Mouse (Mus musculus): Measurements from ENCODE around the gene Pcsk5. TPM values are rescaled to one million over a fixed set of nuclear protein-coding genes. Genes with fewer than 3 reads are reported as not detected.

The Pcsk5 gene
- polyA plus RNA-seq, 1 experiment from 2014 or later = 13.5 TPM

DNA sequence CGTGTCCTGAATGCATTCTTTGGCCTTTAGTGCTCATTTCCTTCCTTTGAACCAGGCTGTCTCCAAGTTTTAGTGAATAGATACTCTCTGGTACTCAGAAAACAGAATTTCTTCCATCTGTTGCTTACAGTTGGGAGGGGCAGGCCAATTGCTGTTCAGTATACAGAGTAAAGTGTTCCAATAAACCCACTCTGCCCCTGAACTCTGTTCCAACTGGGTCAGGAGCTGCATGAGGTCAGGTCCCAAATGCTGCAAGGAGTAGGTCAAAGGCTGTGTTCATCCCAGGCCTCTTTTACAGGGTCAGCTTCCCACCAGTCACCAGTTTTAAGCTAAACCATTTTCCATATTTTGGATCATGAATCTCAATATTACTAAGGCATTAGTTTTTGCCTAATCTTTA lies 63.4 kb downstream of the Pcsk5 start:
- Histone ChIP-seq H3K4me3 (ENCODE audit: low read depth, low read length) (no peak overlapping the region), H3K36me3 (ENCODE audit: control insufficient read depth, insufficient read depth, low read length) (no peaks in the 10 kb centered on the region), H3K4me2 (ENCODE audit: low read depth, low read length, severe bottlenecking) (no peak overlapping the region), H3K27ac (ENCODE audit: low read depth, low read length) (no peak overlapping the region), H3K9me3 (ENCODE audit: control insufficient read depth, low read length) (no peaks in the 10 kb centered on the region), H3K27me3 (ENCODE audit: control insufficient read depth, insufficient read depth, low read length) (no peaks in the 10 kb centered on the region), H3K9ac (ENCODE audit: low read length) (no peak overlapping the region), H3K4me1 (replicated peaks; ENCODE audit: control insufficient read depth, insufficient read depth, low read length) (no peaks in the 10 kb centered on the region)
- WGBS = 89% methylated on average over 1 of the region's 1 CpGs
- DNase-seq (ENCODE audit: low spot score) (no peak), ATAC-seq (replicated peaks; ENCODE audit: low FRiP score) (no peak)

- 82% methylated on average over 5 of the region's 5 CpGs for WGBS
- H3K27ac ChIP-seq (ENCODE audit: low read depth, low read length) = no peak overlapping the region
- no peaks in the 10 kb centered on the region for H3K36me3 ChIP-seq (ENCODE audit: control insufficient read depth, insufficient read depth, low read length)
- H3K9ac ChIP-seq (ENCODE audit: low read length) = no peak overlapping the region
- no peak overlapping the region for H3K4me2 ChIP-seq (ENCODE audit: low read depth, low read length, severe bottlenecking)
- H3K4me3 ChIP-seq (ENCODE audit: low read depth, low read length) = no peak overlapping the region
- H3K27me3 ChIP-seq (ENCODE audit: control insufficient read depth, insufficient read depth, low read length) = no peaks in the 10 kb centered on the region
- DNase-seq (ENCODE audit: low spot score) (no peak), ATAC-seq (replicated peaks; ENCODE audit: low FRiP score) (no peak)
- H3K9me3 ChIP-seq (ENCODE audit: control insufficient read depth, low read length) = no peaks in the 10 kb centered on the region
- H3K4me1 ChIP-seq (replicated peaks; ENCODE audit: control insufficient read depth, insufficient read depth, low read length) = no peaks in the 10 kb centered on the region
These were observed 67.6 kb downstream of the Pcsk5 start for GRCm38 (mm10) chr19:17769610-17770399.

- DNase-seq (ENCODE audit: low spot score) (no peak), ATAC-seq (replicated peaks; ENCODE audit: low FRiP score) (no peak)
- no peak overlapping the region for H3K9ac ChIP-seq (ENCODE audit: low read length)
- H3K27me3 ChIP-seq (ENCODE audit: control insufficient read depth, insufficient read depth, low read length) = no peaks in the 10 kb centered on the region
- no peak overlapping the region for H3K4me2 ChIP-seq (ENCODE audit: low read depth, low read length, severe bottlenecking)
- no peaks in the 10 kb centered on the region for H3K4me1 ChIP-seq (replicated peaks; ENCODE audit: control insufficient read depth, insufficient read depth, low read length)
- no peaks in the 10 kb centered on the region for H3K36me3 ChIP-seq (ENCODE audit: control insufficient read depth, insufficient read depth, low read length)
- no peak overlapping the region for H3K27ac ChIP-seq (ENCODE audit: low read depth, low read length)
- no peaks in the 10 kb centered on the region for H3K9me3 ChIP-seq (ENCODE audit: control insufficient read depth, low read length)
- 89% methylated on average over 2 of the region's 2 CpGs for WGBS
- H3K4me3 ChIP-seq (ENCODE audit: low read depth, low read length) = no peak overlapping the region
These were observed 72.4 kb downstream of the Pcsk5 start for GRCm38 (mm10) chr19:17765001-17765400.

- Histone ChIP-seq H3K9me3 (ENCODE audit: control insufficient read depth, low read length) (no peaks in the 10 kb centered on the region), H3K4me2 (ENCODE audit: low read depth, low read length, severe bottlenecking) (no peak overlapping the region), H3K27ac (ENCODE audit: low read depth, low read length) (no peak overlapping the region), H3K4me1 (replicated peaks; ENCODE audit: control insufficient read depth, insufficient read depth, low read length) (no peaks in the 10 kb centered on the region), H3K36me3 (ENCODE audit: control insufficient read depth, insufficient read depth, low read length) (no peaks in the 10 kb centered on the region), H3K27me3 (ENCODE audit: control insufficient read depth, insufficient read depth, low read length) (no peaks in the 10 kb centered on the region), H3K9ac (ENCODE audit: low read length) (no peak overlapping the region), H3K4me3 (ENCODE audit: low read depth, low read length) (no peak overlapping the region)
- DNase-seq (ENCODE audit: low spot score) = no peak
- ATAC-seq (replicated peaks; ENCODE audit: low FRiP score) = no peak
These were observed 74.7 kb downstream of the Pcsk5 start for GRCm38 (mm10) chr19:17762740-17763139.

DNA sequence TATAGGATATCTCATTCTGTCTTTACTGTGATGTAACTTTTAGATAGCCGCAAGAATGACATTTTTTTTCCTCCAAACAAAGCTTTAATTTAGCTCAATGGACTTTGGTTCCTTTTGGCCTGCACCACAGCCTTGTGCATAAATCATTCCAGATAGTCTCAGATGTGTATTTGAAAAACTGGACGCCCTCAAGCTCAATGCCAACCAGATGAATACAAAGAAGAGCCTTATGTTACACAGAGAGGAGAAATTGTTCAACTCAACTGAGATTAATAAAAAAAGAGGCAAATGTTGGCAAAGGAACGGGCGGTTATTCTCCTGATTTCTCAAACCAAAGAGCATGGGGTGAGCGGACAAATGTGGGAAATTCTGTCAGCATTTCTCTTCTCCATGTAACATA lies 75.8 kb downstream of the Pcsk5 start:
- Histone ChIP-seq H3K27me3 (ENCODE audit: control insufficient read depth, insufficient read depth, low read length) (no peaks in the 10 kb centered on the region), H3K4me1 (replicated peaks; ENCODE audit: control insufficient read depth, insufficient read depth, low read length) (no peaks in the 10 kb centered on the region), H3K27ac (ENCODE audit: low read depth, low read length) (no peak overlapping the region), H3K9ac (ENCODE audit: low read length) (no peak overlapping the region), H3K9me3 (ENCODE audit: control insufficient read depth, low read length) (no peaks in the 10 kb centered on the region), H3K4me3 (ENCODE audit: low read depth, low read length) (no peak overlapping the region), H3K36me3 (ENCODE audit: control insufficient read depth, insufficient read depth, low read length) (no peaks in the 10 kb centered on the region), H3K4me2 (ENCODE audit: low read depth, low read length, severe bottlenecking) (no peak overlapping the region)
- DNase-seq (ENCODE audit: low spot score) (no peak), ATAC-seq (replicated peaks; ENCODE audit: low FRiP score) (no peak)
- WGBS = 80% methylated on average over 5 of the region's 5 CpGs

DNA sequence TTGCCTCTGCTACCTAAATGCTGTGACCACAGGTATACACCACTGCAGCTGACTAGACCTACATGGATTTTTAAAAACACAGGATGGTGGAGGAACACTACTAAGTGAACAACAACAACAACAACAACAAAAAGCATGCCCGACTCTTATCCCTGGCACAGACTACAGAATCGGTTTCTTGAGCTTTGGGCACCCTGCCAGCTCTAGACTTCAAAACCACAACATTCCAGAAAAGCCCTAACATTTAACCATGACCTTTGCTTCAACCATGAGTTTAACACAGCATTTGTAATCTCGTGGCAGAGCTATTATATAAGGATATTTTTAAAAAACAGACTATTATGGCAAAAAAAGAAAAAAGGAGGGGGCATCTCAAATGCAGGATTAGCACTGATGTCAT lies 84.6 kb downstream of the Pcsk5 start:
- DNase-seq (ENCODE audit: low spot score) (no peak), ATAC-seq (replicated peaks; ENCODE audit: low FRiP score) (no peak)
- H3K9me3 ChIP-seq (ENCODE audit: control insufficient read depth, low read length) = no peaks in the 10 kb centered on the region
- 80% methylated on average over 3 of the region's 3 CpGs for WGBS
- H3K27me3 ChIP-seq (ENCODE audit: control insufficient read depth, insufficient read depth, low read length) = no peaks in the 10 kb centered on the region
- H3K27ac ChIP-seq (ENCODE audit: low read depth, low read length) = no peak overlapping the region
- no peak overlapping the region for H3K4me3 ChIP-seq (ENCODE audit: low read depth, low read length)
- no peaks in the 10 kb centered on the region for H3K36me3 ChIP-seq (ENCODE audit: control insufficient read depth, insufficient read depth, low read length)
- no peak overlapping the region for H3K9ac ChIP-seq (ENCODE audit: low read length)
- no peaks in the 10 kb centered on the region for H3K4me1 ChIP-seq (replicated peaks; ENCODE audit: control insufficient read depth, insufficient read depth, low read length)
- no peak overlapping the region for H3K4me2 ChIP-seq (ENCODE audit: low read depth, low read length, severe bottlenecking)

GRCm38 (mm10) chr19:17748331-17748730 lies 89.1 kb downstream of the Pcsk5 start:
- Histone ChIP-seq H3K4me3 (ENCODE audit: low read depth, low read length) (no peak overlapping the region), H3K9me3 (ENCODE audit: control insufficient read depth, low read length) (no peaks in the 10 kb centered on the region), H3K4me2 (ENCODE audit: low read depth, low read length, severe bottlenecking) (no peak overlapping the region), H3K27me3 (ENCODE audit: control insufficient read depth, insufficient read depth, low read length) (no peaks in the 10 kb centered on the region), H3K4me1 (replicated peaks; ENCODE audit: control insufficient read depth, insufficient read depth, low read length) (no peaks in the 10 kb centered on the region), H3K9ac (ENCODE audit: low read length) (no peak overlapping the region), H3K36me3 (ENCODE audit: control insufficient read depth, insufficient read depth, low read length) (no peaks in the 10 kb centered on the region), H3K27ac (ENCODE audit: low read depth, low read length) (no peak overlapping the region)
- WGBS = 92% methylated on average over 3 of the region's 3 CpGs
- ATAC-seq (replicated peaks; ENCODE audit: low FRiP score) = no peak
- no peak for DNase-seq (ENCODE audit: low spot score)

DNA sequence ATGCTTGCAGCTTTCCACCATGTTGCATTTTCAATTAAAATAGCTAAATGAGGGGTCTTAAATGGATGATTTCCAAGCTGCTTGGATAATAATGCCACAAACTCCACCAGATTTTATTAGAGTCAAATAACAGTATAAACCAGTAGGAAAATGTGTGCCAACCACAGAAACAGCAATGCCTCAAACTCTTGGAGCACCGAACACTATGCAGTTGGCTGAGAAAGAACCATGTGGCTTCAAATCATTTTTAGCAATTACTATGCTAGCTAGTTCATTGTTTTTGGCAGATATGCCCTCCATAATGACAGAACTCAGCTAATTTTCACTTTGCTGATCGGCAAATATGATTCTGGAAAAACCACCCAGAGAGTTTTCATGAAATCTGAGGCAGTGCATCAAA lies 92.1 kb downstream of the Pcsk5 start:
- no peak for ATAC-seq (replicated peaks; ENCODE audit: low FRiP score)
- WGBS = 90% methylated on average over 2 of the region's 2 CpGs
- H3K27ac ChIP-seq (ENCODE audit: low read depth, low read length) = no peak overlapping the region
- no peaks in the 10 kb centered on the region for H3K9me3 ChIP-seq (ENCODE audit: control insufficient read depth, low read length)
- H3K4me3 ChIP-seq (ENCODE audit: low read depth, low read length) = no peak overlapping the region
- no peak overlapping the region for H3K9ac ChIP-seq (ENCODE audit: low read length)
- H3K4me2 ChIP-seq (ENCODE audit: low read depth, low read length, severe bottlenecking) = no peak overlapping the region
- DNase-seq (ENCODE audit: low spot score) = no peak
- no peaks in the 10 kb centered on the region for H3K4me1 ChIP-seq (replicated peaks; ENCODE audit: control insufficient read depth, insufficient read depth, low read length)
- H3K27me3 ChIP-seq (ENCODE audit: control insufficient read depth, insufficient read depth, low read length) = no peaks in the 10 kb centered on the region
- no peaks in the 10 kb centered on the region for H3K36me3 ChIP-seq (ENCODE audit: control insufficient read depth, insufficient read depth, low read length)

DNA sequence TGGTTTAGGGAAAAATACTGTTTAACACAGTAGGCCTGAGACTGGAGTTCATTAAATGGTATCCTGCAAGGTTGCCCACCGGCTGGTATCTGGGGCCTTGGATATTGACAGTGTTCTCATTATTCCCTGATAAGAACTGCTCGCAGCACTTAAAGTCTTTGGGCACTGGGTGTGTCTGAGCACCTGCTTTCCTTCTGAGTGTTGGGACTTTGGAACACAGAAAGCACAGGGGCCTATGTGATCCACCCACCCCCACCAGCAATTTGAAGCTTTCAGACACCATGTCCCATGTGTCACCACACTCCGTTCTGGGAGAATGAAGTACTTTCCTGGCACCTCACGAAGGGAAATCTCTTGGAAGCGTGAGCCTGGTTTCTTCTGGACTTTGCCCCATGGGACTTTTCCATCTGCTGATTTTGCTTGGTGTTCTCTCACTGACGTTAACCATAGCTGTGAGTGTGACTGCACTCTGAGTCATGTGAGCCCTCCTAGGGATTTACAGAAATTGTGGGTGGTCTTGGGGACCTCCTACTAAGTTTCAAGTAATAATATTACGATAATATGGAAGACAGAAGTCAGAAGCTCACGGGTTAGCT lies 92.9 kb downstream of the Pcsk5 start:
- H3K27me3 ChIP-seq (ENCODE audit: control insufficient read depth, insufficient read depth, low read length) = no peaks in the 10 kb centered on the region
- H3K9ac ChIP-seq (ENCODE audit: low read length) = no peak overlapping the region
- no peaks in the 10 kb centered on the region for H3K4me1 ChIP-seq (replicated peaks; ENCODE audit: control insufficient read depth, insufficient read depth, low read length)
- no peaks in the 10 kb centered on the region for H3K9me3 ChIP-seq (ENCODE audit: control insufficient read depth, low read length)
- no peak for DNase-seq (ENCODE audit: low spot score)
- ATAC-seq (replicated peaks; ENCODE audit: low FRiP score) = no peak
- no peak overlapping the region for H3K4me2 ChIP-seq (ENCODE audit: low read depth, low read length, severe bottlenecking)
- H3K4me3 ChIP-seq (ENCODE audit: low read depth, low read length) = no peak overlapping the region
- WGBS = 90% methylated on average over 8 of the region's 8 CpGs
- no peaks in the 10 kb centered on the region for H3K36me3 ChIP-seq (ENCODE audit: control insufficient read depth, insufficient read depth, low read length)
- no peak overlapping the region for H3K27ac ChIP-seq (ENCODE audit: low read depth, low read length)

All from forebrain, embryonic 11.5 days (tissue).